Mouse (Mus musculus) heart, embryonic 11.5 days (tissue): ENCODE measurements around the gene Lman1l. TPM values are rescaled to one million over a fixed set of nuclear protein-coding genes. Genes with fewer than 3 reads are reported as not detected.

Source experiments
- ATAC-seq: fragments of 200-750 bp; cut with Nextera tagmentation; replicated peaks from 2 replicates; pipeline ENCODE4 v1.8.0; 2017; ENCODE audit warnings: moderate library complexity; ENCODE audit not compliant: insufficient number of reproducible peaks, low FRiP score, low TSS enrichment
- H3K27ac ChIP-seq: fragments of 300-500 bp; sonication (generic); 2 replicates; pipeline ENCODE4 v1.5.1; 2014; ENCODE audit warnings: mild to moderate bottlenecking, low read depth, low read length
- H3K27me3 ChIP-seq: fragments of 300-500 bp; sonication (generic); 2 replicates; pipeline ENCODE4 v1.6.1; 2014; ENCODE audit warnings: mild to moderate bottlenecking, low read length, mixed read lengths; ENCODE audit not compliant: control insufficient read depth, insufficient read depth
- H3K36me3 ChIP-seq: fragments of 300-500 bp; sonication (generic); 2 replicates; pipeline ENCODE4 v1.6.1; 2014; ENCODE audit warnings: mild to moderate bottlenecking, low read length, moderate library complexity, mixed read lengths; ENCODE audit not compliant: control insufficient read depth, insufficient read depth
- H3K4me1 ChIP-seq: fragments of 300-500 bp; sonication (generic); 2 replicates; pipeline ENCODE4 v1.6.1; 2014; ENCODE audit warnings: low read length; ENCODE audit not compliant: control insufficient read depth, insufficient read depth
- H3K4me2 ChIP-seq: fragments of 300-500 bp; sonication (generic); 2 replicates; pipeline ENCODE4 v1.6.1; 2014; ENCODE audit warnings: mild to moderate bottlenecking, moderate library complexity
- H3K4me3 ChIP-seq: fragments of 300-500 bp; sonication (generic); 2 replicates; pipeline ENCODE4 v1.5.1; 2014; ENCODE audit warnings: low read depth, low read length
- H3K9ac ChIP-seq: fragments of 300-500 bp; sonication (generic); 2 replicates; pipeline ENCODE4 v1.6.1; 2014; ENCODE audit warnings: mild to moderate bottlenecking, low read depth, low read length, moderate library complexity
- H3K9me3 ChIP-seq: fragments of 300-500 bp; sonication (generic); replicated peaks from 2 replicates; pipeline ENCODE4 v1.6.1; 2016; ENCODE audit warnings: low read length; ENCODE audit not compliant: control insufficient read depth
- WGBS: fragments of 180-500 bp; shearing (Covaris S2); extraction: QIAGEN DNeasy Blood & Tissue Kit; methylation state at CpG from one replicate; pipeline ENCODE4 v1.1.7; 2014; ENCODE audit not compliant: insufficient replicate concordance; 5-methylcytosine and 5-hydroxymethylcytosine counted together
- polyA plus RNA-seq: library from polyadenylated mRNA; unstranded; fragments of >200 nt; fragmentation: Nextera tagmentation; extraction: Ambion mirVana; gene quantifications from 2 replicates; pipeline ENCODE4 v1.2.1, GENCODE M21; 2014

The Lman1l gene
- polyA plus RNA-seq, 1 experiment from 2014 or later, result not detected

DNA sequence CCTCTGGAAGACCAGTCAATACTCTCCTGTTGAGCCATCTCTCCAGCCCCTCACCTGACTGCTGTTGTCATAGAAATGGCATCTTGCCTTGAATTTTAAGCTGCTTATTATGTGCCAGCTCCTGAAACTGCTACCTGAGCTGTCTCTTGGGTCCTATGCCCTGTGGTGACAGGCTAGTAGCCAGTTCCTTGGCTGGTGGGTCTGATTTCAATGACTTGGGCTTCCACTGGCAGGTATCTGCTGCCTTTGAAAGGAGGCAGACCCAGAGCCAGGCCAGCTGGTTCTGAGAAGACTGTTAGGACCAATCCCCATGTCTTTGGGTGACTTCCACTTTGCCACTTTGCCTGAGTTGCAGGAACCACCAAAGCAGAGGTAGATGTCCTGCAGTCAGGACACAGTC, 46.2 kb downstream of the Lman1l start:
- H3K36me3 ChIP-seq, result peaks cover 9% of the 10 kb centered on the region
- no peak overlapping the region for H3K4me2 ChIP-seq
- no peaks in the 10 kb centered on the region for H3K27me3 ChIP-seq
- H3K9me3 ChIP-seq, result no peaks in the 10 kb centered on the region
- no peak for ATAC-seq
- no peak overlapping the region for H3K9ac ChIP-seq
- no peak overlapping the region for H3K4me3 ChIP-seq
- no peak overlapping the region for H3K27ac ChIP-seq
- peaks cover 3% of the 10 kb centered on the region; the same call in 1 of the 2 replicates for H3K4me1 ChIP-seq

DNA sequence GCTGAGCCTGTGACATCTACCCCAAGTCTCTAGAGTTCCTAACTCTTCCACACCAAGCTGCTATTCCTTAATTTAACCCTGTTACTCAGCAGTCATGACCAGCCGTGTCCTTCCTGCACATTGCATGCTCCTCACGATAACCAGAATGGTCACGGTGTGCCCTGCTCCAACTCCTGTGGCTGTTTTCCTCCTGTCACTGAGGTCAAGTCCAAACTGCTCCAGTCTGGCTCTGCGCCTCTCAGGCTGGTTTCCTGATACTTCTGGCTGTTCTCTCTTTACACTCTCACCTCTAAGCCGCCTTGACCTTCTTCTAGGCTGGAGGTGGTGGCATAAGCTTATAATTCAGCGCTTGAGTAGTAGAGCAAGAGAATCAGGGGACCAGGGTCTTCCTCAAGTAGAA, 52.1 kb downstream of the Lman1l start:
- Histone ChIP-seq H3K4me3 (no peak overlapping the region), H3K9me3 (no peaks in the 10 kb centered on the region), H3K27ac (peak overlapping the region; percentile 31; the same call in 1 of the 2 replicates), H3K4me1 (peaks cover 3% of the 10 kb centered on the region), H3K36me3 (no peaks in the 10 kb centered on the region; the same call in 1 of the 2 replicates), H3K9ac (no peak overlapping the region), H3K4me2 (no peak overlapping the region), H3K27me3 (no peaks in the 10 kb centered on the region)
- 79% methylated on average over 6 of the region's 6 CpGs for WGBS
- no peak for ATAC-seq

- H3K4me2 ChIP-seq, result no peak overlapping the region
- no peak overlapping the region for H3K4me3 ChIP-seq
- H3K27me3 ChIP-seq, result no peaks in the 10 kb centered on the region
- no peak overlapping the region for H3K9ac ChIP-seq
- H3K36me3 ChIP-seq, result no peaks in the 10 kb centered on the region; the same call in 1 of the 2 replicates
- no peak for ATAC-seq
- no peak overlapping the region for H3K27ac ChIP-seq
- H3K9me3 ChIP-seq, result no peaks in the 10 kb centered on the region
- WGBS, result 57% methylated on average over 8 of the region's 8 CpGs
- peaks cover 18% of the 10 kb centered on the region for H3K4me1 ChIP-seq
These were observed 53.7 kb downstream of the Lman1l start for GRCm38 (mm10) chr9:57566846-57567245.

- no peak for ATAC-seq
- 45% methylated on average over 10 of the region's 10 CpGs for WGBS
- H3K36me3 ChIP-seq, result no peaks in the 10 kb centered on the region; the same call in 1 of the 2 replicates
- no peaks in the 10 kb centered on the region for H3K9me3 ChIP-seq
- H3K4me2 ChIP-seq, result no peak overlapping the region
- peaks cover 24% of the 10 kb centered on the region for H3K4me1 ChIP-seq
- 0 out of 2 replicates have a peak overlapping the region, but pooled peaks have one; percentile 2 for H3K27ac ChIP-seq
- no peak overlapping the region for H3K9ac ChIP-seq
- H3K27me3 ChIP-seq, result no peaks in the 10 kb centered on the region
- H3K4me3 ChIP-seq, result no peak overlapping the region
These were observed 54.8 kb downstream of the Lman1l start for GRCm38 (mm10) chr9:57565741-57566221.

DNA sequence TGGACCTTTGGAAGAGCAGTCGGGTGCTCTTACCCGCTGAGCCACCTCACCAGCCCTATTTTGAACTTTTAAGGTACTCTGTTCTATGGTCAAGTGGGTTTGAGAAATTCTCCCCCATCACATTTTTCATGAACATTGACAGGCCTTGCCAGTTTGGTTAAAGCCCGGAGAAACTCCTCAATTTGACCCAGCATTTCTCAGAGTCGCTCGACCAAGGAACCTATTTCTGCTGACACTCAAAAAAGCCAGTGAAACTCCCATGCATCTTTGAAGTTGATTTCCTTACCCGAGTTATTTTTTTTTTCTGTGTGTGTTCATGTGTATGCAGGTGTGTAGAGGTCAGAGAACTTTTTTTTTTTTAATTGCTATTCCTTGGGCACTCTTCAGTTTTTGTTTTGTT, 56.0 kb downstream of the Lman1l start:
- 85% methylated on average over 6 of the region's 6 CpGs for WGBS
- Histone ChIP-seq H3K27ac (no peak overlapping the region), H3K36me3 (no peaks in the 10 kb centered on the region; the same call in 1 of the 2 replicates), H3K4me1 (peaks cover 28% of the 10 kb centered on the region), H3K9me3 (no peaks in the 10 kb centered on the region), H3K4me2 (no peak overlapping the region), H3K9ac (no peak overlapping the region), H3K4me3 (no peak overlapping the region), H3K27me3 (no peaks in the 10 kb centered on the region)
- no peak for ATAC-seq

DNA sequence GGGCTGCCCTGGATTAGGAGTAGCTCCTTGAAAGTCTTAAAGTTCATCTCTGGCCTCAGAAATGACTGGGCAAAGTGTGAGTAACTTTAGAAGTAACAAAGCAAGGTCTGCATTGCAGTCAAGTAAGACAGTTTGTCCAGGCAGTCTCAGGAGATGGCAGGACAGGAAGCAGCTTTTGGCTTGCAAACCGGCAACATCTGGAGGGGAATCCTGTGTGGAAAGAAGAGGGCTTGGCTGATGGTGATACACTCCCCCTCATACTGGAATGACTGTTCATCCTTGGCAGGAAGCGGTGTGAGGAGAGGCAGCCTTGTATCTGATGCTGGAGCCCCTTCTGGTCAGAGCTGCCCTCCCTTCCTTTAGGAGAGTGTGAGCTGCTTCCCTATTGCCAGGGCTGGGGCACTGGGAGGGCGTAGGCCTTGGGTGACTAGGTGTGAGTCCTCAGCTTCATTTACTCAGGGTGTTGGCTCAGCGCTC, 57.6 kb downstream of the Lman1l start:
- no peak for ATAC-seq
- H3K4me2 ChIP-seq, result no peak overlapping the region; the same call in 1 of the 2 replicates
- peaks cover 26% of the 10 kb centered on the region for H3K4me1 ChIP-seq
- 64% methylated on average over 4 of the region's 4 CpGs for WGBS
- H3K4me3 ChIP-seq, result no peak overlapping the region
- H3K9me3 ChIP-seq, result no peaks in the 10 kb centered on the region
- H3K9ac ChIP-seq, result peak overlapping the region; percentile 52; the same call in 1 of the 2 replicates
- H3K36me3 ChIP-seq, result no peaks in the 10 kb centered on the region
- no peaks in the 10 kb centered on the region for H3K27me3 ChIP-seq
- 0 out of 2 replicates have a peak overlapping the region, but pooled peaks have one; percentile 11 for H3K27ac ChIP-seq

GRCm38 (mm10) chr9:57561711-57562099, 58.9 kb downstream of the Lman1l start:
- H3K36me3 ChIP-seq, result no peaks in the 10 kb centered on the region
- H3K27ac ChIP-seq, result no peak overlapping the region
- H3K9ac ChIP-seq, result no peak overlapping the region
- H3K9me3 ChIP-seq, result no peaks in the 10 kb centered on the region
- peak overlapping the region; percentile 89 for H3K4me2 ChIP-seq
- H3K4me1 ChIP-seq, result peaks cover 25% of the 10 kb centered on the region
- 78% methylated on average over 13 of the region's 13 CpGs for WGBS
- H3K4me3 ChIP-seq, result peak overlapping the region; percentile 79
- H3K27me3 ChIP-seq, result no peaks in the 10 kb centered on the region
- no peak for ATAC-seq

DNA sequence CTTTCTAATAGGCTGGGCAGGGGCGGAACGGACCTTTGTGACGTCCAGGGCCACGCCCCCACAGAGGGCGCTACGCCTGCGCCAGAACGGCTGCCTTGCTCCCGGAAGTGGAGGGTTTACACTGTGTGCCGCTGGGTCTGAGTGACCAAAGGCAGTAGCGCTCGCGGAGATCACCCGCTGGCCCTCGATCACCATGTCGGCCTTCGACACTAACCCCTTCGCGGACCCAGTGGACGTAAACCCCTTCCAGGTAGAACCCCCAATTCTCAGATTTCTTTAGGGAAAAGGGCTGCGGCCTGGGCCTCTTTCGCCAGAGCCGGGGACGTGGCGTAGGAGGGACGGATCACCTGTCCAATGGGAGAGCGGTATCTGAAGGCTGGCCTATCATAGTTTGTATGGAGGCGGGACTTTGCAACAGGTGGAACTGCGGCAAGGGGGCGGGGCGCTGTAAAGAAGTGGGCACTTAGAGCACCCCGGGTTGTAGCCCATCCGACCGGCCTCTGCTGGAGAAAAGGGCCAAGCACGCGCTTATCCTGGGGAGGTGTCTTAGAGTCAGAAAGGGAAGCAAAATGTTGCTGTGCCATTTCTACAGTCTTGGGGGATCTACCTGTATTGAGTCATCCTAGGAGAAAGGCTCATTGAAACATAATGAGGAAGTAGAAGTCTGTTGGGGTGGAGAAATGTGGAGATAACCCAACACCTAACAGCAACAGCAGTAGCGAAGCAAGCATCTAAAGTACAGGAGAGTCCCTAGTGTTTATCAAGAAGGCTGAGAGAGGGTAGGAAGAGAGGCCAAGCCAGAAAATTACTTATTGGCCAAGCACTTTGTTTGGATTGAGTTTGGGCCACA, 59.5 kb downstream of the Lman1l start, which contains the start of gene Scamp2:
Scamp2 (plus strand) TSS at position 83 of the 850 bp plus-strand sequence.
- WGBS, result under 1% methylated on average over 37 of the region's 37 CpGs
- peak within 1 kb of the TSS; percentile 89 for H3K4me2 ChIP-seq

More for the DNA sequence above, 59.5 kb downstream of the Lman1l start, which contains the start of gene Scamp2:
- peak within 1 kb of the TSS; percentile 79 for H3K4me3 ChIP-seq
- H3K27ac ChIP-seq, result peak within 1 kb of the TSS; percentile 54; the same call in 1 of the 2 replicates
- no peaks in the 10 kb centered on the region for H3K9me3 ChIP-seq
- no peaks in the 10 kb centered on the region for H3K36me3 ChIP-seq
- peak within 1 kb of the TSS; percentile 85 for H3K9ac ChIP-seq
- peak; percentile 98 for ATAC-seq
- peaks cover 25% of the 10 kb centered on the region for H3K4me1 ChIP-seq
- H3K27me3 ChIP-seq, result no peaks in the 10 kb centered on the region
